Mouse (Mus musculus) lung, adult 18-20 months (tissue): Measurements from ENCODE around the gene Fmo2.

Experiments used
- DNase-seq, 2 experiments: peaks; one replicate each; pipeline ENCODE4 v3.0.0; 2022; ENCODE audit warnings: mixed read lengths in 2 of 2

The Fmo2 gene

GRCm38 (mm10) chr1:162897838-162898811 lies at the start of gene Fmo2:
TSS of gene Fmo2 (minus strand) at chr1:162898726.
- peak; percentile 75 to 84 for DNase-seq

DNA sequence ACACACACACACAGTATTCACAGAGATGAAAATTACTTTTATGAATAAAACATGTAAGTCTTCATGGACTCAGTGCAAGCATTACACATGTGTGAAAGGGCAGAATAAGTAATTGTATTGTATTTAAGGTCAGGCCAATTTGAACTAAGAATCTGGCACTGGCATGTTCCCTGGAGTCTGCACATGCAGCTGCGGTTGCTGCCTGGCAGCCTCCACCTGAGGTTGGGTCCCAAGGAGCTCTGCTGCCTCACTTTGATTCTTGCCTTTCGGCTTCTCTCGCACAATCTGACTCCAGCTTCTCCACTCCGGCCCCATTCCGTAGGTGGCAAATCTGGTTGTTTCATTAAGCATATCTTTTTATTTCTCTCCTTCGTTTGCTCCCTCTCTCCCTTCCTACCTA lies 49.4 kb upstream of the Fmo2 start:
- no peak for DNase-seq

DNA sequence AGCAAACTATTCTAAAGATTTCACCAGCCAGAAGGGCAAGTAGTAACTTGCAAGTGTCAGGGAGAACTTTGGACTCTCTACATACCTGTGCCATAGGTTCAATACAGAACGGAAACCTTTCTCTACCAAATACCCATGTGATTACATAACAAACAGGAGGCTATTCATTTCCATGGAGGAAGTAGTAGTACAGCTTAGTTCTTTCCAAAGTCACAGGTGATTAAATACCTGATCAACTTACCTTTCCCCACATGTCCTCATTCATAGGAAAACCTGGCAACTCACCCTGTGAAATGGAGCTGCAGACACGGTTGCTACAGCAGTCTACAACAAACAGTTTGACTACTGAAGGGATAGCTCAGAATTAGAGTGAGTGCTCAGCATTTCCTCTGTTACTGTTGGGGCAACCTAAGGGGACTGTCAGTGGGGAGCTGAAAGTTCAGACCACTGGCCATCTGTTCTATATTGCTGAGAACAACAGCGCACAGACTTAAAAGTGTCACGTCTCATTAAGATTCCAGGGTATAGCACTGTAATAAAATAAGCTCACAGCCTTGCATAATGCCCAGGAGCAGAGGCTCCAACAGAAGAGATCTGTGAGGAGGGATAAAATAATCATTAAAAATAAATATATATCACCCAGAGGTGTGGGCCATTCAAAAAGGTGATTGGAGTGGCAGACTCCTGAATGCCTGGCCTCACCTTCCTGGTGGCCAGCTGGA lies 48.5 kb upstream of the Fmo2 start:
- peak in 1 of 2 experiments; percentile 28 for DNase-seq

DNA sequence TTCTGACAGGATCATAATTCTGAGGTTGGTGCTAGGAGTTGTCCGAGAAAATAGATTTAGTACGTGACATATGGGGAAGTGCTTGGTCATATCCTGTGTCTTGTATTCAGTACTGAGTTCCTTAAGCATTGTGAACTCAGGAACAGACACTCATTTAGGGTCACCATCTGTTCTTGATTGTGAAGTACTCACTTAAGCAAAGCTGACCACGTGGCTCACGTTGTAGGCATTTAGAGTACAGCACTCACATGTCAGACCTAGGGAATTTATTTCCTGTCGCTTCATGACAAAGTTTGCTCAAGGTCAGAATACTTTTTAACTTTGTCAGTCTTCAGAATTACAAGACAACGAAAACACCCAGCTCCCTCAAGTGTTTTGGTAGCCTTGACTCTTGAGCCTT lies 45.2 kb upstream of the Fmo2 start:
- DNase-seq = peak in 1 of 2 experiments; percentile 30

GRCm38 (mm10) chr1:162938696-162939351 lies 40.3 kb upstream of the Fmo2 start:
- DNase-seq = peak; percentile 30 to 36

GRCm38 (mm10) chr1:162937970-162938695 lies 39.6 kb upstream of the Fmo2 start:
- no peak for DNase-seq

DNA sequence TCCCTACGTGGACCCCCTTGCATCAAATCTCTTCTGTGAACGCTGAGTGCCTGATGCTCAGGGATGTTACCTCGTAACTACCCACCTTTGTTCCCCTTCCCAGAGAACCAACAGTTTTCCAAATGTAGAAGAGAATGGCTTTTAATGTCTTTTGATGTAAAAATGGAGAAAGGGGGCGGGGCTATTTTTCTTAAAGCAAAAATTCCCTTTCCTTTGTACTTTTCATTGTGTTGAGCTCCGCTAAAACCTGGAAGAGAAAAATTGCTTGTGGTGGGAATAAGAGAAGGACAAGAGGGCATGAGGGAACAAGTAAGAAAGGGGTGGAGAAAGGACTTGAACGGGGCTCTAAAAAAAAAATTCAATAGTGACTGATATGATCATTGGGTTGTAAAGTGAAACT lies 38.9 kb upstream of the Fmo2 start, which contains the start of gene Fmo6:
TSS of gene Fmo6 (minus strand) at position 101 of the 400 bp plus-strand sequence.
- no peak for DNase-seq

- DNase-seq = no peak
These were observed 36.0 kb upstream of the Fmo2 start for GRCm38 (mm10) chr1:162934374-162935012.

DNA sequence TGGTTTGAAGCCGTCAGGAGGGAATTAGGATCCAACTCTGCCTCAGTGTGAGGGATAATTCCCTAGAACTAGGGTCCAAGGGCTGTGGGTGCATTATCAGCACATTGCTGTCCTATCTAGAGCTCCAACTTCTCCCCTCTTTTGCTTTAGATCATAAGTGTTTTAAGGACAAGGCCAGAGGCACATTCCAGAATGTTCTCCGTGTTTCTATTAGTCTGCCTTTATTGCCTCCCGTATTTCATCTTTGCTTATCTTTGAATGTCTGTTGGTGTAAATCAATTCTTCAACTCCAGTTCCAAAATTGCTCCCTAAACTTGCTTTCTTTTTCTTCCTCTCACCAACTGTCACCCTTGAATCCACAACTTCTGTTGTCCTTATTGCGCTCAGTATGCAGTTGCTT lies 33.9 kb upstream of the Fmo2 start:
- no peak for DNase-seq

DNA sequence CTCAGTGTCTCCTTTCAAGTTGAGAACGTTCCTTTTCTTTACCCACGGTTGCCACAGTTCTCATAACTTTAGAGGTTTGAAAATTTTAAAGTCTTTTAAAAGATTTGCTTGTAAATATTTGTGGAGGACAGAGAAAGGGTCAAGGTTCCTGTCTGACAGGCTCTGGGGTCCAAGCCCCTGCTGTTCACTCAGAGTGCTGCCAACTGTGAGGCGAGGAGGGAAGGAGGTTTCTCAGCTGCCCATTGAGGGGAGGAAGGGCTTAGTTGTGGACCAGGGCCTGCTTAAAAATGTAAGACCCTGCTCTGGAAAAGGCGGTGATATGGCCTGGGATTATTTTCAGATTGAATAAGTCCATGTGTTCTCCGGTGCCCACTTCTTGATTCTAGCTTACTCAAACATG lies 33.4 kb upstream of the Fmo2 start:
- DNase-seq = peak; percentile 26 to 50

GRCm38 (mm10) chr1:162931310-162931875 lies 32.9 kb upstream of the Fmo2 start:
- peak; percentile 13 to 54 for DNase-seq

- no peak for DNase-seq
These were observed 32.1 kb upstream of the Fmo2 start for GRCm38 (mm10) chr1:162930631-162931030.

DNA sequence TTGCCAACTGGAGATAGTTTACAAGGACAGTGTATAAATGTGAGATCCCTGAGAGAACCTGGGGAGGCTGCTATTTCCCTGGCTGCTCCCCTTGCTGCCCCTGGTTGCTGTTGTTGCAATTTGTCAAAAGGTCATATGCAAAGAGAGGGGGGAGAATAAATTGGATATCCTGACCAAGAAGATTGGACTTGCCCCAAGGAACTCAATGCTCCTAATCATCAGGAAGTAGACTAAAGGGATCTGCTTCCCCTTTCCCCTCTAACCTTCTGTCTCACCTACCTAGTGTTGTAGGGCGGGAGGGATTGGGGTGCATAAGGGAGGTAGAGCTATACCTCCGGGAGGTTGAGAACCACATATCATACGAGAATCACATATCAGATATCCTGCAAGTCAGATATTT lies 30.6 kb upstream of the Fmo2 start:
- DNase-seq = no peak

DNA sequence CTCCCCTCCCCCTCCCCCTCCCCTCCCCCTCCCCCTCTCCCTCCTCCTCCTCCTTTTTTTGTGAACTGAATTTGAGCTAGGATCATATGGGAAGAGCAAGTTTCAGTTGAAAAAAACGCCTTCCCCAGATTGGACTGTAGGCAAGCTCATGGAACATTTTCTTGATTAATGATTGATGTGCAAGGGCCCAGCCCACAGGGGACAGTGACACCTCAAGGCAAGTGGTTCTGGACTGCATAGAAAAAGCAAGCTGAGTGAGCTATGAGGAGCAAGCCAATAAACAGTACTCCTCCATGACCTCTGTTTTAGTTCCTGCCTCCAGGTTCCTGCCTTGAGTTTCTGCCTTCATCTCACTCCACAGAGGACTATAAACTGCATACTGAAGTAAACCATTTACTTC lies 26.6 kb upstream of the Fmo2 start:
- no peak for DNase-seq

DNA sequence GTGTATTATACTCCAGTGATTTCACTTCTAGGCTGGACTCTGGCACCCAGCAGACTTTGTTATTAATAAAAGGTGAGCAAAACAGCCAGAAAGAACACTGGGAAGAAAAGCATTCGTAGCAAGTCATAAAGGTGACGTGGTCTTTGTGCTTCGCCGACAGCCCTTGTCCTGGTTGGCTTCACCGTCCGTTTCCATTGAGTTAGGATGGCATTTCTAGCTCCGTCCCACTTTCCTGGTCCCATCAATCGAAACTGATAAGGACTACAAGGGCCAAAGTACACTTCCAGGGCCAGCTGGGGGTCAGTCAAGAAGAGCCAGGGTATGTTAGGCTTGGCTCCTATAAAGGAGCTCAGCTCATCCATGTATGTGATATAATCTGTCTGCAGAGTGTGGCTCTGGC lies 18.1 kb upstream of the Fmo2 start:
- no peak for DNase-seq

DNA sequence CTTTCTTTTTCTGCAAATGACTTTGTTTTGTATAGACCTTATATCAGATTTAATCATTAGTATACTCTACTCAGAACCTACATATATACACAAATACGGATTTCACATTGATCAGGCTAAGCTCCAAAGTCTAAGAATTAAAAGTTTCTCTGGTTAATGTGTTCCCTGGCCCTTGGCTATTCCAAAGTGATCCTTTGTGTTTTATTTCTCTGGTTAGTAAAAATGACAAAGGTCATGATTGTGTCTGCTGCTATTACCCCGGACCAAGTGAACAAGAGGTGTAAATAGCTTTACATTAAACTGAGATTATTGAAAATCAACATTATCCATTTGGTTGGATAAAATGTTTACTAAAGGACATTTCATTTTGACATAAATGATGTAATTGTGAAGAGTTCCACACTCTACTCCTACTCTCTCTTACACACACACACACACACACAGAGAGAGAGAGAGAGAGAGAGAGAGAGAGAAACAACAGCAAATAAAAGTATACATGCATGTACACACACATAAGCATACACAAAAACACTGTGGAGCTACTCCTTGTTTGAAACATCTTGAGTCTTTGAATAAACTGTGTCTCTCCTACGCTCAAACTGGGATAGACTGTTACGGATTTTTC lies 16.5 kb upstream of the Fmo2 start:
- DNase-seq = no peak

DNA sequence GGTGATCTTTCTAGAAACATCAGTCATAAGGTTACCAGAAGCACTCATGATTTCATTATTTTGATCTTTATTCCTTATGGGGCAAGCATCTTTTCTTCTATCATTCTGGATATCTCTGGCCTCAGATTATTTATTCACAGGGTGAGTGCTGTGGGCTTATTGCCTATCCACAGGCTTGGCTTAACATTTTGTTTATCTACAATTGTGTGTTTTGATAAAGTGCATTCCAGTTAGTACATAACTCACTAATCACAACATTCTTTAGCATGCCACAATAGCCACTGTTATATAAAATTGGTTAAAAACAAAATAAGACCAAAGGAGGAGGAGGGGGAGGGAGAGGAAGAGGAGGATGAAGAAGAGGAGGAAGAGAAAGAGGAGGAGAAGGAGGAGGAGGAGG lies 13.6 kb upstream of the Fmo2 start:
- no peak for DNase-seq

GRCm38 (mm10) chr1:162901879-162902278 lies 3.4 kb upstream of the Fmo2 start:
- DNase-seq = no peak

DNA sequence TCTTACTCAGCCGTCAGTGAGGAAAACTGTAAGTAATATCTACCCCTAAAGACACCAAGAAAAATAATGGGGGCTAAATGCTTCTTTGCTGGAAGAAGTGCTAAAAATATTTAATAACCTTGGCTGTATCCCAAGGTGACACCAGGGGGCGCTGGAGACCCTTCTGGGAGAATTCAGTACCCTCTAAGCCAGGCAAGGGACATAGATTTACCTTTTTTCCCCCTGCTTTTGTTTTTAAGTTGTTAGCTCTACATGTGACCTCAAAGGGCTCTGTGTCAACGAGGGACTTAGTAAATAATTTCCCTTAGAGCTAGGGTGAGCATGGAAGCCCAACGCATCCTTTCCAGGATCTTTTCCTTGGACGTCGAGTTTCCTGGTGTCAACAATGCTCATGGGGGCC lies 2.6 kb downstream of the Fmo2 start:
- DNase-seq = peak; percentile 76 to 82

- DNase-seq = no peak
These were observed 5.5 kb downstream of the Fmo2 start for GRCm38 (mm10) chr1:162893014-162893413.

DNA sequence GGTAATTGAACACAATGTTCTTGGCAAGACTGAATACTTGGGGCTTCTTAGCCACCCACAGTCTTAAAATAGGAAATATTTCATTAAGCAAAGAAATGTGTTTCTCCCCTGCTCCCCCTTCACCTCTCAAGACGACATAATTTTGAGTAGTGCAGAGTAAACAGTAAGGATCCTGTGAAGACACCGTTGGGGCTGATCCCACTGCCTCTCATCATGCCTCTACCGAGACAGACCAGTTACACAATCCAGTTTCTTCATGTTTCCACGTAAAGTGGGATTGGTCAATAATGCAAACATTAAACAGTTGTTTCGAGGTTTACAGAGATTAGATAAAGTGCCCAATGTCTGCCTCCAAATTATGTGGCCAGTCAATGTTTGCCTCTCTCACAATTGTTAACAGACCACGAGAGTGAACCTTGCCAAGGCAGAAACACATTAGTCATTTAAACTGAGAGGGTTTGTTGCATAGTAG lies 6.5 kb downstream of the Fmo2 start:
- peak; percentile 73 to 86 for DNase-seq
